Mouse (Mus musculus) MEL (cell line): ENCODE results near the gene B430306N03Rik.

Experiments used
- CHD2 ChIP-seq: IDR thresholded peaks from 2 replicates; pipeline ENCODE4 v1.6.1; 2011; ENCODE audit warnings: low read length, improper control_type of control experiment
- CTCF ChIP-seq, 3 experiments: IDR thresholded peaks in 2 of 3; conservative IDR thresholded peaks in 1 of 3; 2 replicates each; pipeline ENCODE4 v1.5.1; 2011 to 2012; ENCODE audit warnings: low read length in 3 of 3, low read depth in 2 of 3, mild to moderate bottlenecking in 2 of 3, improper control_type of control experiment in 1 of 3, inconsistent platforms in 1 of 3, mixed read lengths in 1 of 3, moderate library complexity in 1 of 3; ENCODE audit not compliant: control insufficient read depth in 1 of 3, insufficient read depth in 1 of 3, poor library complexity in 1 of 3, severe bottlenecking in 1 of 3
- ELF1 ChIP-seq: IDR thresholded peaks from 2 replicates; pipeline ENCODE4 v1.6.1; 2014; ENCODE audit warnings: low read depth, mild to moderate bottlenecking, inconsistent platforms, low read length, improper control_type of control experiment, moderate library complexity
- MAFK ChIP-seq: IDR thresholded peaks from 2 replicates; pipeline ENCODE4 v1.6.1; 2011; ENCODE audit warnings: low read depth, mild to moderate bottlenecking, low read length, improper control_type of control experiment, borderline replicate concordance
- MAX ChIP-seq: IDR thresholded peaks from 2 replicates; pipeline ENCODE4 v1.6.1; 2011; ENCODE audit warnings: low read length, improper control_type of control experiment
- MAZ ChIP-seq: IDR thresholded peaks from 2 replicates; pipeline ENCODE4 v1.6.1; 2012; ENCODE audit warnings: low read depth, mild to moderate bottlenecking, inconsistent platforms, low read length, improper control_type of control experiment
- POLR2A ChIP-seq, 2 experiments: IDR thresholded peaks; 2 replicates each; pipeline ENCODE4 v1.6.1; 2011 to 2012; ENCODE audit warnings: low read length in 2 of 2, mild to moderate bottlenecking in 2 of 2, control low read depth in 1 of 2, improper control_type of control experiment in 1 of 2, low read depth in 1 of 2, moderate library complexity in 1 of 2; ENCODE audit not compliant: control insufficient read depth in 1 of 2, insufficient read depth in 1 of 2, poor library complexity in 1 of 2

DNA sequence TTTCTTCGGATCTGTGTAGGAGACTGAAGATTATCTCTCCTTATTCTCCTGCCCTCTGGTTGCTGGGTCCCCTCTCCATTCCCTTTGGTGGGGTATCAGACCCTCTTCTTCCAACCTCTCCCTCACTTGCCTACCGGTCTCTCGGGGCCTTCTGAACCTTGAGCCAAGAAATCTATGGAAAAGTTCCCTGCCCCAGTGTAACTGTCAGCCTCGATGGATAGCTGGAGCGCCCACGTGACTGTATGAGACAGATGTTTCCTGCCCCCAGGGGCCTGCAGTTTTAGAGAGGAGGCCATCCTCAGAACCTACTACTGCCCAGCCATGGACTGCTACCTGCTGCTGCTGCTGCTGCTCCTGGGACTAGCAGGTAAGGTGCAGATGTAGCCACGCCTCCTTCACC lies 43.7 kb downstream of the B430306N03Rik start, which contains the start of gene Treml1:
- TF ChIP-seq ELF1, result no peak
- no peak for TF ChIP-seq MAFK
- TF ChIP-seq MAZ, result no peak
- no peak for TF ChIP-seq POLR2A (IDR thresholded peaks at IDR 0.05; ENCODE audit: control insufficient read depth in 1 of 2, insufficient read depth in 1 of 2, low read depth in 1 of 2, low read length in 2 of 2, poor library complexity in 1 of 2)
- no peak for TF ChIP-seq CTCF (IDR thresholded peaks at IDR 0.05 in 2 of 3, conservative IDR thresholded peaks at IDR 0.05 in 1 of 3; ENCODE audit: control insufficient read depth in 1 of 3, insufficient read depth in 1 of 3, low read depth in 2 of 3, low read length in 3 of 3, poor library complexity in 1 of 3, severe bottlenecking in 1 of 3)
- TF ChIP-seq MAX, result no peak
- no peak for TF ChIP-seq CHD2
